Mouse (Mus musculus) kidney, adult 2 months (tissue): ENCODE results near the gene Dync1i1.

Source experiments
- CTCF ChIP-seq: fragments of 200-500 bp; conservative IDR thresholded peaks from 2 replicates; pipeline ENCODE4 v1.5.1; 2011; ENCODE audit warnings: low read depth, mild to moderate bottlenecking, control low read depth, low read length, moderate library complexity, mixed read lengths; ENCODE audit not compliant: insufficient read depth, insufficient read length
- POLR2A ChIP-seq: fragments of 200-500 bp; IDR thresholded peaks from one replicate; pipeline ENCODE4 v1.6.1; 2011; ENCODE audit warnings: low read depth, low read length, control low read depth

- TF ChIP-seq CTCF (no peak), POLR2A (no peak)
These were observed 58.4 kb downstream of the Dync1i1 start for GRCm38 (mm10) chr6:5783830-5784229.
